Mouse (Mus musculus) fat pad, adult 2 months (tissue): ENCODE results near the gene Ass1.
A peak's percentile ranks its signal among the peaks of the same experiment; 100 is the strongest.

Experiments
- DNase-seq: peaks from one replicate; pipeline ENCODE4 v3.0.0-alpha.2; 2011; ENCODE audit warnings: low read depth, low spot score; ENCODE audit errors: extremely low read depth

The Ass1 gene

GRCm38 (mm10) chr2:31469931-31470682 lies at the start of gene Ass1:
Ass1 (plus strand) TSS chr2:31470207.
- no peak for DNase-seq

- DNase-seq = no peak
Observed at GRCm38 (mm10) chr2:31420914-31421313, 49.1 kb upstream of the Ass1 start.

- no peak for DNase-seq
Observed at GRCm38 (mm10) chr2:31422576-31422975, 47.4 kb upstream of the Ass1 start.

- no peak for DNase-seq
Observed at GRCm38 (mm10) chr2:31431477-31431876, 38.5 kb upstream of the Ass1 start.

- DNase-seq = no peak
Observed at GRCm38 (mm10) chr2:31434746-31435145, 35.3 kb upstream of the Ass1 start.

GRCm38 (mm10) chr2:31435567-31435966 lies 34.4 kb upstream of the Ass1 start:
- DNase-seq = no peak

DNA sequence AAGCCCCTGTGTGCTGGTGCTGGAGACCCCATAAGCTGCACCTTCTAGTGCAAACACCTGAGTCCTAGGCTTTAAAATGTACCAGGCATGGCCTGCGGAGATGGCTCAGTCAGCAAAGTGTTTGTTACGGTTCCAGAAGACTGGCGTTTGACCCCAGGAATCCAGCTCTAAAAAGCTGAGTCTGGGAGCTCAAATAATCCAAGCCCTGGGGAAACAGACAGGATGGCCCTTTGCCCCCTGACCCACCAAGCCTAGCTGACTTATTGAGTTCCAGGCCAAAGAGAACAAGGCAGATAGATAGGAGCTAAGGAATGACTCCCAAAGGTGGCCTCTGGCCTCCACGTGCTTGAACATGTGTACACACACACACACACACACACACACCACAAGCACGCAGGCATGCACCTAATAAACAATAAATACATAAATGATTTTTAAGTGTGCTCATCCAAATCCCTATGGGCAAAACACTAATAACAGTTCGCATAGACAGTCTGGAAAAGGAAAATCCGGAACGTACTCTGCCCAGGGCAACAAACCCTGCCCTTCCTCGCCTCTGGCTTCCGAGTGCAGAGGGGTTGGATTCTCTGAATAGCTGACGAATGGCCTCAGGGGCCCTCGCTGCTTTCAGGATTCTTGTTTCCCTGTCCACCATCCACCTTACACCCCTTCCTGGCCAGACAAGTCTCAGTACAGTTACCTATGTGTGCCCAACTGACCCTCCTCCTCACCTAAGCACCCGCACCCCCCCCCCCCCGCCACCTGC lies 32.3 kb upstream of the Ass1 start:
- no peak for DNase-seq

DNA sequence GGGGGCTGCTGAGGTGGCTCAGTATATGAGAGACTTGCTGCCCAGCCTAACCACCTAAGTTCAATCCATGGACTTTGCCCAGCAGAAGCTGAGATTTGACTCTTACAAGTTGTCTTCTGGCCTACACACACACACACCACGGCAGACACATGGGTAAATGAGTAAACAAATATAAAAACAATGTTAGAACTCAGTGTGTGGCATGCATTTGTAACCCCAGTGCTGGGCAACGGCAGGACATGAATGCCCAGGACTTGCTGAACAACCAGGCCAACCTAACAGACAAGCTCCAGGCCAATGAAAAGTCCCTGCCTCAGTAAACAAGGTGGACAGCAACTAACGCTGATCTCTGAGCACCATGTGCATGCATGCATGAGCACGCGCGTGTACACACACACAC lies 30.4 kb upstream of the Ass1 start:
- no peak for DNase-seq

DNA sequence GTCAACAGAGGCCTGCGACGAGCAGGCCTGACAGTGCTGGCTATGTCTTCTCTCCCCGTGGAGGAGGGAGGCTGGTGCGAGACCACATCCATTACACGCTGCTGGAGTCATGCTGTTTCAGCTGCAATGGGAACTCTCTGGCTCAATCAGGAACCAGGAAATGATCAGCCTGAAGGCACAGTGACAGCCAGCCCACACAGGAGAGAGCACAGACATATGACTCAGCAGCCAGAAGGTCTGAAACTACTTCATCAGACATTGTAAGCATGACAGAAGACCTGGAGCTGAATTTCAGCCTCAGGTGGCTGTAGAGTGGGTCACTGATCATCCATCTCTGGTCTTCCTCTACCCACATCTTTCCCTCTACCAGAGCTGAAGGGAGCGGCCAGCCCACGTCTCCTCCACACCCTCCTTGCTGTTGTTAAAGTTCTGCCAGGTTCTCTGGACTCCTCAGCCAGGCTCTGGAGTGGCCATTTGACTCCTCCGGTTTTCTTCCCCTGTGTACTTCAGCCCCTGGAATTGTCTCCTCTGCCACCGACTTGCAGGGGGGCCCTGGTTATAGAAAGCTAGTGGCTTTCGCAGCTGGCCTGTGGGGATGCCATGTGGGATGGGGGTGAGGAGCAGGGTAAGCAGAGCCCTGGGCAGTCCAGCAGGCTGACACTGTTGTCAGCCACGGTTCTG lies 27.4 kb upstream of the Ass1 start:
- no peak for DNase-seq

DNA sequence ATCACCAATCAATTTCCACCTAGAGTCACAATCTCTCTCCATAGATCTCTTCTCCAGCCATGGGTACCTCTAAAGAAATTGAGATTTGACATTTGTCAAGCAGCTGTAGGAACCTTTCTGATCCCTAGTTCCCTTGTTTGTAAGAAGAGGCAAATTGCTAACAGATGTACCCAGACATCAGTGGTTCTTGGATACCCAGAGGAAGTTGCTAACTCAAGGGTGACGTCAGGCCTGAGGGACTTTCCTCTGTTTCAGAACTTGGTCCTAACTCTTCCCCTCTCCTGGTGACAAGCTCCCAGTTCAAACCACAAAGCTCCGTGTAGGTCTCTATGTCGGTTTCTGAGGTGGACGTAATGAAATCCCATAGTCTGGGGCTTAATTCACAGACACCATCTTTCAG lies 24.0 kb upstream of the Ass1 start:
- DNase-seq = no peak

DNA sequence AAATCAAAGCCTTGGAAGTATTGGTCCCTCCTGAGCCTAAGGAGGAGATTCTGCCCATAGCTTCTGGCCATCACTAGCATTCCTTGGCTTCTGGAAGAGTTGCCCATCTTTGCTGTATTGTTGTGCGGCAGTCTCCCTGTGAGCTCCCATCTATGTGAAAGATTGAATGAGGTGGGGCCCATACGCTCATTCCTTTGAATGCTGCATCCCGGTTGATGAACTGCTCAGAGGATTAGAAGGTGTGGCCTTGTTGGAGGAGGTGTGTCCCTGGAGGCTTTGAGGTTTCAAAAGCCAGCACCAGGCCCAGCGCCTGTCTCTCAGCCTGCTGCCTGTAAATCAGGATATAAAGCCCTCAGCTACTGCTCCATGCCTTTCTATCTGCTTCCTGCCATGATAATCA lies 23.6 kb upstream of the Ass1 start:
- no peak for DNase-seq

DNA sequence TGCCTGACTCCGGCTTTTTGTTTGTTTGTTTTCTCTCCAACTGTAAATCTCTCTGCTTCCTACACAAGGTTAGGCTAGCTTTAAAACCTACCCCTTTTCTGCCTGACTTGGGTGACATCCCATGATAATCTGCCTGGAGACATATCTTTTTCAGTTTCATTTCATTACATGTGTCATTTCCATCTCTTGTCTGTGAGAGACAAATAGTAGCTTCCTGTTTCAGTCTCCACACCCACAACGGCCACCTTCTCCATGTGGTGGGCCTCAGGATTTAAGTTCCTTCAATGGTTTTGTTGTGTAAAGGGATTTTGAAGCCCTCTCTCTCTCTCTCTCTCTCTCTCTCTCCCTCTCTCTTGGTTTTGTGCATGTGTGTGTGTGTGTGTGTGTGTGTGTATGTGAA lies 22.5 kb upstream of the Ass1 start:
- DNase-seq = no peak

- DNase-seq = no peak
Observed at GRCm38 (mm10) chr2:31448756-31449440, 21.1 kb upstream of the Ass1 start.

DNA sequence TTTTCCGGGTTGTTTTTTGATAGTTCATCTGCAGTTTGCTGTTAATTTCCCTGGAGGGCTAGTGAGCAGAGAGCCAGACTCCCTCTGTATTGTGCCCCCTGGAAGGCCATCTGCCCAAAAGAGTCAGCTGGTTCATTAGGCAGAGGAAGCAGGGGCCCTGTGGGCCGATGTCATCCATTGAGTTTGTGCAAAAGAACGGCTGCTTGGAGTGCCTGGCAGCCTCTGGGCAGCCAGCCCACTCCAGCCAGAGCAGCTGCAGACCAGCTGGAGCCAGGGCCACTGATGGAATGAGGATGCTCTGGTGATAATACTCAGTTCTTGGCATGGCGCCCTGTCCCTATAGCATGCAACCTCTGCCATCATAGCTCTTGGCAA lies 20.6 kb upstream of the Ass1 start:
- no peak for DNase-seq

- no peak for DNase-seq
Observed at GRCm38 (mm10) chr2:31449902-31450301, 20.1 kb upstream of the Ass1 start.

- DNase-seq = no peak
Observed at GRCm38 (mm10) chr2:31450661-31451060, 19.3 kb upstream of the Ass1 start.

DNA sequence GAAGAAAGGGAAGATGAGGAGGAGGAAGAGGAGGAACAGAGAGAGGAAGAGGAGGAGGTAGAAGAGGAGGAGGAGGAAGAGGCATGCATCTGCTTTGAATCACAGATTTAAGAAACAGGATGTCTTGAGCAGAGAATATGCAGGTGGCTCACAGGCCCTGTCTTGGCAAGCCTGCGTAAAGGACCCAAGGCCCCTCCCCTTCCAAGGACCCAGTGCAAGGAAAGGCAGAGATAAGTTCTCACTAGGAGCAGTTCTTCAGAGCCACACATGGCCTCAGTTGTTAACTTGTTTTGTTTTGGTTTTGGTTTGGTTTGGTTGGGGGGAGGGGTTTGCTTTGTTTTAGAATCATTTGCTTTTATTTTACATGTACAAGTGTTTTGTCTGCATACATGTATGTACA lies 18.5 kb upstream of the Ass1 start:
- DNase-seq = no peak

DNA sequence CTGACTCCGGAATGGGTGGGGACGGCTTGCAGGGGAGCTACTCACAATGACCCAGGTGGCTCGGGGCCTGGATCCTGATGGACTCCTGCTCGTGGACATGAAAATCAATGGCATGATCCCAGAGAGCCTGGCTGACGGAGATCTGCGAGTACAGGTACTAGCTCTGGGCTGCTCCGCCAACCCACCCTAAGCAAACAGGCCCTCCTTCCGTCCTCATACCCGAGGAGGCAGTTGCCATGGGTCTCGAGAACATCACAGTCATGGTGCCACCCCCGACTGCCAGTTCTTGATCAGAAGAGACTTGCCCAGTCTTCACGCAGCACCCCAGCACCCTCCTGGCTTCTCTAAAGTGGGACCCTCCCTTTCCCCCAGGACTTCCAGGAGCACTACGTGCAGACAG lies 17.0 kb upstream of the Ass1 start:
- DNase-seq = no peak

GRCm38 (mm10) chr2:31453559-31454177 lies 16.3 kb upstream of the Ass1 start:
- DNase-seq = no peak

DNA sequence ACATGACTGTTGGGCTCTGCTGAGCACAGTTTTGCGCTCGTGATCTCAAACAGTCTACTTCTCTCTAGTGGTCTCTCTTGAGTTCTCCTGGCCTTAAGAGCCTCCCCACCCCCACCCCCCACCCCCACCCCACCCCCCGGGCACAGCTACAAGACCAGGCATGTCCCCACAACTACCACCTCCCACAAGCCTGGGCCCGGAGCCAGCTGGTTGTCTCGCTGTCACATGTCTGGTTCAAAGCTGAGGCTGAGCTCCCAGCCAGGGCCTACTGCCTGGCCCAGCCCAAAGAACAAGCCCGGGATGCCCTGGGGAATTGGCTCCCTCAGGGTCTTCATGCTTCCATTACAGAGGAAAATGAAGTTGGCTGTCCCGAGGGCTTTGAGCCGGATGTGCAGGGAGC lies 15.7 kb upstream of the Ass1 start:
- DNase-seq = peak; percentile 70

- DNase-seq = no peak
Observed at GRCm38 (mm10) chr2:31455418-31455817, 14.6 kb upstream of the Ass1 start.
